Mouse (Mus musculus): ENCODE results near the gene Npvf.

DNA sequence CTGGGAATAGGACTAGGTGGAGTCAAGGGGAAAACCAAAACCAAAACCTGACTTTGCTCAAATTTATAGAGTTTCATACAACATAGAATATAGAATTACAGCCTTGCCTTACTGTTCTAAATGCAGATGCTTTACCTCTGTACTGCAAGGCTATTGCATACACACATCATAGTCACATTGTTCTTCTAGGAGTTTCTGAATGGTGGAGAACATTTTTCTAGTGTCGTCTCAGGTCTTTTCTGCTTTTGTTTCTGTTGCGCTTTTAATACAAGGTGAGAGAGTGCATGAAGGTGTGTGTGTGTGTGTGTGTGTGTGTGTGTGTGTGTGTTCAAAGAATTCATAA is 25.2 kb upstream of the Npvf start:
- TF ChIP-seq POLR2A (IDR thresholded peaks at IDR 0.05; ENCODE audit: low read depth, low read length) (no peak), UBTF (IDR thresholded peaks at IDR 0.05; ENCODE audit: low read depth, low read length) (no peak), CTCF (conservative IDR thresholded peaks at IDR 0.05 in 1 of 2, IDR thresholded peaks at IDR 0.05 in 1 of 2; ENCODE audit: low read depth in 2 of 2, low read length in 2 of 2) (no peak; a peak in 1 of 4 replicates), MEF2A (IDR thresholded peaks at IDR 0.05; ENCODE audit: borderline replicate concordance, low read depth, low read length) (no peak), MAZ (IDR thresholded peaks at IDR 0.05; ENCODE audit: low read depth, low read length) (no peak), USF2 (conservative IDR thresholded peaks at IDR 0.05; ENCODE audit: low read depth, low read length) (no peak), CHD2 (IDR thresholded peaks at IDR 0.05; ENCODE audit: low read length) (no peak), ZC3H11A (IDR thresholded peaks at IDR 0.05; ENCODE audit: low read depth, low read length) (no peak), BHLHE40 (IDR thresholded peaks at IDR 0.05; ENCODE audit: low read depth, low read length) (no peak), ELF1 (IDR thresholded peaks at IDR 0.05; ENCODE audit: low read depth, low read length) (no peak), USF1 (IDR thresholded peaks at IDR 0.05; ENCODE audit: low read depth, low read length) (no peak), POLR2AphosphoS2 (IDR thresholded peaks at IDR 0.05; ENCODE audit: low read depth, low read length) (no peak)

Data from CH12.LX (cell line).